Mouse (Mus musculus) midbrain, embryonic 13.5 days (tissue): ENCODE data around the gene Rexo5. TPM values are rescaled to one million over a fixed set of nuclear protein-coding genes. Genes with fewer than 3 reads are reported as not detected.

Experiments used
- ATAC-seq: fragments of 200-750 bp; cut with Nextera tagmentation; 2 replicates; pipeline ENCODE4 v1.8.0; 2017; ENCODE audit warnings: mild to moderate bottlenecking, moderate TSS enrichment, moderate library complexity
- H3K27ac ChIP-seq: fragments of 300-500 bp; sonication (generic); 2 replicates; pipeline ENCODE4 v1.5.1; 2015; ENCODE audit warnings: inconsistent platforms, mild to moderate bottlenecking, moderate library complexity
- H3K27me3 ChIP-seq: fragments of 300-500 bp; sonication (generic); 2 replicates; pipeline ENCODE4 v1.6.1; 2015; ENCODE audit warnings: mild to moderate bottlenecking, inconsistent platforms
- H3K36me3 ChIP-seq: fragments of 300-500 bp; sonication (generic); 2 replicates; pipeline ENCODE4 v1.6.1; 2015; ENCODE audit warnings: mild to moderate bottlenecking, inconsistent platforms
- H3K4me1 ChIP-seq: fragments of 300-500 bp; sonication (generic); replicated peaks from 2 replicates; pipeline ENCODE4 v1.6.1; 2015; ENCODE audit warnings: inconsistent platforms
- H3K4me2 ChIP-seq: fragments of 300-500 bp; sonication (generic); replicated peaks from 2 replicates; pipeline ENCODE4 v1.6.1; 2015; ENCODE audit warnings: moderate library complexity, mild to moderate bottlenecking, inconsistent platforms
- H3K4me3 ChIP-seq: fragments of 300-500 bp; sonication (generic); replicated peaks from 2 replicates; pipeline ENCODE4 v1.5.1; 2015; ENCODE audit warnings: mild to moderate bottlenecking, inconsistent platforms
- H3K9ac ChIP-seq: fragments of 300-500 bp; sonication (generic); replicated peaks from 2 replicates; pipeline ENCODE4 v1.6.1; 2015; ENCODE audit warnings: mild to moderate bottlenecking, inconsistent platforms
- H3K9me3 ChIP-seq: fragments of 300-500 bp; sonication (generic); 2 replicates; pipeline ENCODE4 v1.6.1; 2016; ENCODE audit warnings: mild to moderate bottlenecking, inconsistent platforms
- WGBS: fragments of 180-500 bp; shearing (Covaris S2); methylation state at CpG from one replicate; pipeline ENCODE4 v1.1.7; 2015; 5-methylcytosine and 5-hydroxymethylcytosine counted together
- polyA plus RNA-seq: library from polyadenylated mRNA; unstranded; fragments of >200 nt; fragmentation: Nextera tagmentation; extraction: Ambion mirVana; gene quantifications from 2 replicates; pipeline ENCODE4 v1.2.1, GENCODE M21; 2015

Rexo5 gene
- polyA plus RNA-seq, 1 experiment from 2014 or later, result 14.9 TPM

GRCm38 (mm10) chr7:119847396-119847795 is 53.6 kb downstream of the Rexo5 start:
- no peak overlapping the region for H3K4me3 ChIP-seq
- 88% methylated on average over 2 of the region's 2 CpGs for WGBS
- H3K9me3 ChIP-seq, result no peaks in the 10 kb centered on the region
- no peak for ATAC-seq
- no peaks in the 10 kb centered on the region for H3K27me3 ChIP-seq
- H3K4me2 ChIP-seq, result no peak overlapping the region
- no peak overlapping the region for H3K9ac ChIP-seq
- H3K36me3 ChIP-seq, result peaks cover 6% of the 10 kb centered on the region
- H3K4me1 ChIP-seq, result no peaks in the 10 kb centered on the region
- no peak overlapping the region for H3K27ac ChIP-seq

DNA sequence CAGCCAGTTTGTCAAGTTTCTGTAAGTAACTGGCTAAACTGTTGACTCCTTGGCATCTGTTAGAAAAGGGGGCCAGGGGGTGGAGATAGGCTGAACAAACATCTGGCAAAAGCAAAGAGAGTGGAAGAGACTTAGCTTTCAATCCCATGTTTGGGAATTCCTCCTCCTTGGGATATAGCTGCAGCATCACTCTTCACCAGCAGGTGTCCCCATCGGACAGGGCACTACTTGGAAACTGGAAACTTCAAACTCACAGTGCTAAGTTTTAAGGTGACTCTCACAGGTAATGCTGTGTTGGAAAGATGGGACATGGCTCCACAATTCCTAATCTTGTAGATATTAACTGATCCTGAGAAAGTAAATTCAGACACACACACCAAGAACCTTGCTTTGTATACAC is 55.3 kb downstream of the Rexo5 start:
- WGBS, result 0% methylated on average over 1 of the region's 1 CpGs
- no peaks in the 10 kb centered on the region for H3K4me1 ChIP-seq
- ATAC-seq, result no peak
- no peak overlapping the region for H3K4me3 ChIP-seq
- no peak overlapping the region for H3K4me2 ChIP-seq
- H3K9me3 ChIP-seq, result no peaks in the 10 kb centered on the region
- H3K36me3 ChIP-seq, result peaks cover 14% of the 10 kb centered on the region
- H3K27me3 ChIP-seq, result no peaks in the 10 kb centered on the region
- H3K9ac ChIP-seq, result no peak overlapping the region
- no peak overlapping the region for H3K27ac ChIP-seq

DNA sequence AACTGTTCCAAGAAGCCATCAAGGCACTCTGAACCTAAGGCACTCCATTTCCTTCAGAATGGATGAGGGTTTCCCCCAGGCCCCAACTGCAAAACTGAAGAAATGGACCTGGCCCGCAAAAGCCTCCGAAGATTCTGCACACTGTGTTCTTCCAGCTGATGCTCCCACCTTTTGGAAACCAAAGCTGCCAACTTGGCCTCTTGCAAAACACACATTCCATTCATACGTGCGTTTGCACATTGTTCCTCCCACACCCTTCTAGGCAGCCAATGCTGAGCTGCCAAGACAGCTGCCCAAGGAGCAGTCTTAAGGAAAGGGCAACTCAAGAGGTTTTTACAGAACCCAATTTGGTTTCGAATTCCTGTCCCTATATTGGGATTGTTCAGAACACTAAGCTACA is 56.9 kb downstream of the Rexo5 start:
- no peaks in the 10 kb centered on the region for H3K9me3 ChIP-seq
- no peak overlapping the region for H3K4me2 ChIP-seq
- no peak overlapping the region for H3K27ac ChIP-seq
- no peak overlapping the region for H3K9ac ChIP-seq
- ATAC-seq, result no peak
- WGBS, result 84% methylated on average over 5 of the region's 5 CpGs
- H3K4me3 ChIP-seq, result no peak overlapping the region
- no peaks in the 10 kb centered on the region for H3K27me3 ChIP-seq
- 0 out of 2 replicates have a peak, but pooled peaks cover 13% of the 10 kb centered on the region for H3K36me3 ChIP-seq
- no peaks in the 10 kb centered on the region for H3K4me1 ChIP-seq

- no peaks in the 10 kb centered on the region for H3K4me1 ChIP-seq
- peaks cover 24% of the 10 kb centered on the region for H3K36me3 ChIP-seq
- no peak overlapping the region for H3K4me2 ChIP-seq
- ATAC-seq, result no peak
- H3K27me3 ChIP-seq, result no peaks in the 10 kb centered on the region
- no peak overlapping the region for H3K9ac ChIP-seq
- no peaks in the 10 kb centered on the region for H3K9me3 ChIP-seq
- no peak overlapping the region for H3K27ac ChIP-seq
- no peak overlapping the region for H3K4me3 ChIP-seq
Measured at GRCm38 (mm10) chr7:119852494-119852893, 58.7 kb downstream of the Rexo5 start.

- 98% methylated on average over 1 of the region's 1 CpGs for WGBS
- Histone ChIP-seq H3K9ac (no peak overlapping the region), H3K4me3 (no peak overlapping the region), H3K4me1 (no peaks in the 10 kb centered on the region), H3K9me3 (no peaks in the 10 kb centered on the region), H3K36me3 (peaks cover 31% of the 10 kb centered on the region), H3K27me3 (no peaks in the 10 kb centered on the region), H3K4me2 (no peak overlapping the region), H3K27ac (no peak overlapping the region)
- ATAC-seq, result no peak
Measured at GRCm38 (mm10) chr7:119853186-119853585, 59.4 kb downstream of the Rexo5 start.

DNA sequence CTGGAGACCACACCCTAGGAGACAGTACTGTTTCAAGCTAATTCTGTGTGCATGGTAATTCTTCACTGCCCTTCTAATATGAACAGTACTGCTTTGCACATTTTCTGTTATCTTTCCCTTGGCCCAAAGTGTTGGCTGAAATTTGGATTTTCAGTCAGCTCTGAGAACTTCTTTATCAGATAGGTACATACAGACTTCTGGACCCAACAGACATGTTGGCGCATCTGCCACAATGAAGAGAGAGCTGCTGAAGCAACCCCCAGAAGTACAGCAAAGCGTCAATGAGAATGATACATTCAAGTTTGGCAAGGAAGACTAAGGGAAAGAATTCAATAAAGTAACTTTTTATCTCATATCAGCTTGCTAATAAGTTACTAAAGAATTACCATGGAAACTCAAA is 60.6 kb downstream of the Rexo5 start:
- WGBS, result 97% methylated on average over 2 of the region's 2 CpGs

GRCm38 (mm10) chr7:119855031-119855430 is 61.2 kb downstream of the Rexo5 start:
- Histone ChIP-seq H3K9me3 (no peaks in the 10 kb centered on the region), H3K27ac (no peak overlapping the region), H3K27me3 (no peaks in the 10 kb centered on the region), H3K4me2 (no peak overlapping the region), H3K4me3 (no peak overlapping the region), H3K4me1 (peaks cover 5% of the 10 kb centered on the region), H3K9ac (no peak overlapping the region), H3K36me3 (peaks cover 43% of the 10 kb centered on the region)
- no peak for ATAC-seq

More for the DNA sequence above, 60.6 kb downstream of the Rexo5 start:
- Histone ChIP-seq H3K4me2 (no peak overlapping the region), H3K27me3 (no peaks in the 10 kb centered on the region), H3K9me3 (no peaks in the 10 kb centered on the region), H3K36me3 (peaks cover 39% of the 10 kb centered on the region), H3K4me1 (no peaks in the 10 kb centered on the region), H3K27ac (no peak overlapping the region), H3K9ac (no peak overlapping the region), H3K4me3 (no peak overlapping the region)
- ATAC-seq, result no peak

GRCm38 (mm10) chr7:119859476-119859875 is 65.7 kb downstream of the Rexo5 start:
- Histone ChIP-seq H3K9ac (no peak overlapping the region), H3K27me3 (no peaks in the 10 kb centered on the region), H3K9me3 (no peaks in the 10 kb centered on the region), H3K27ac (no peak overlapping the region), H3K4me3 (no peak overlapping the region), H3K36me3 (peaks cover 30% of the 10 kb centered on the region), H3K4me1 (peaks cover 33% of the 10 kb centered on the region), H3K4me2 (no peak overlapping the region)
- no peak for ATAC-seq
- 71% methylated on average over 6 of the region's 6 CpGs for WGBS

DNA sequence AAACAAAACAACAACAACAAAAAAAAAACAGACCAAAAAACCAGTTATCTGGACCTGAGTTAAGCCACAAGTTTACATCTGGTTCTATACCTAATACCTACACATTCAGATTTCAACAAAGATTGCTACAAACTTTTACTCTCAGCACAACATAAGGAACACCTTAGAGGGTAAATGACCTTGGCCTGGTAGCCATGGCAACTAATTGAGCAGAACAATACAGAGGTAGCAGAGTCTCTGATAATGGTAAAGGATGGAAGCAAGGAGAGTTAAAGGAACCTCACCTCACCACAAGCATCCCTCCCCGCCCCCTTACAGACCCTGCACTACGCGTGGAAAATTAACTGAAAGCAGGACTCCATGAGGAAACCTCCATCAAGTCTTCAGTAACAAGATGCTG is 66.3 kb downstream of the Rexo5 start:
- H3K27me3 ChIP-seq, result no peaks in the 10 kb centered on the region
- no peak overlapping the region for H3K27ac ChIP-seq
- no peaks in the 10 kb centered on the region for H3K9me3 ChIP-seq
- peaks cover 30% of the 10 kb centered on the region for H3K36me3 ChIP-seq
- WGBS, result 92% methylated on average over 3 of the region's 3 CpGs
- H3K4me2 ChIP-seq, result no peak overlapping the region
- no peak for ATAC-seq
- no peak overlapping the region; the same call in 1 of the 2 replicates for H3K9ac ChIP-seq
- H3K4me3 ChIP-seq, result no peak overlapping the region
- peaks cover 33% of the 10 kb centered on the region for H3K4me1 ChIP-seq

GRCm38 (mm10) chr7:119860554-119860953 is 66.7 kb downstream of the Rexo5 start:
- Histone ChIP-seq H3K27me3 (no peaks in the 10 kb centered on the region), H3K4me1 (peaks cover 33% of the 10 kb centered on the region), H3K9ac (no peak overlapping the region; the same call in 1 of the 2 replicates), H3K27ac (no peak overlapping the region), H3K9me3 (no peaks in the 10 kb centered on the region), H3K4me3 (no peak overlapping the region), H3K36me3 (peaks cover 30% of the 10 kb centered on the region), H3K4me2 (no peak overlapping the region)
- 92% methylated on average over 2 of the region's 2 CpGs for WGBS
- ATAC-seq, result no peak

GRCm38 (mm10) chr7:119860971-119861334 is 67.1 kb downstream of the Rexo5 start:
- peaks cover 30% of the 10 kb centered on the region for H3K36me3 ChIP-seq
- no peak overlapping the region for H3K4me2 ChIP-seq
- H3K9me3 ChIP-seq, result no peaks in the 10 kb centered on the region
- no peak overlapping the region for H3K9ac ChIP-seq
- H3K27me3 ChIP-seq, result no peaks in the 10 kb centered on the region
- H3K4me3 ChIP-seq, result no peak overlapping the region
- H3K4me1 ChIP-seq, result peaks cover 33% of the 10 kb centered on the region
- peak overlapping the region; percentile 65 for H3K27ac ChIP-seq
- no peak for ATAC-seq

DNA sequence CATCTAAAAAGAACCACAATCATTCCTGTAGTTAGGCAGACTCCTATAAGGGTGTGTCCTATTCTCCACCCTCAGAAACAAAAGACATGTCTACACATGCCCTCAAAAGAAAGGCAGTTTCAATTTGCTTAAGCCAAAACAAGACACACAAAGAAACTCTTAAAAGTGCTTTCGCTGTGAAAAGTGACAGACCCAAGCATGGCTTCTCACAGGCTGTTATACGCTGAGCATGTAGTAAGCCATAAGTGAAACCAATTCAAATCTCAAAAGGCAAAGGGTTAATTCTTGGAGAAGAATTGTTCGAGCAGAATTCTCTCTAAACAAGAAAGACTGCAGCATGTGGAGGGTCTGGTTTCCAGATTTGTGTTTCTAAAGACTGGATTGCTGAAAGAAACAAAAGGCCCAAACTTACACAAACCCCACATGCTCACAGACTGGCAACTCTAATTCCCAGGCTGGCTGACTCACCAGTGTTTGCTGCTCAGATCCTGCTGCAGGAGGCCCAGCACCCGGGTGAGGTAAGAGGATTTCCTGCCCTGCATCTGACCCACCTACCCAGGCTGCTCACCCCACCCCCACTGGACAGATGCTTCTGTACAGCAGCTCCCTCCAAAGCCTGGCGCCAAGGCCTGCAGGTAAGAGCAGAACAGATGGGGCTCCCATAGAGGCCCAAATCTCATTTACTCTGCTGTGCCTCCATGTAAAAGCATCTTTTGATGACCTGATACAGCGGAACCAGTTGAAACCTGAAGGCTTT is 67.7 kb downstream of the Rexo5 start:
- ATAC-seq, result peak; percentile 94
- 12% methylated on average over 6 of the region's 6 CpGs for WGBS
- no peak overlapping the region; the same call in 1 of the 2 replicates for H3K9ac ChIP-seq

GRCm38 (mm10) chr7:119862167-119862566 is 68.4 kb downstream of the Rexo5 start:
- Histone ChIP-seq H3K9ac (no peak overlapping the region), H3K4me3 (no peak overlapping the region), H3K4me2 (no peak overlapping the region), H3K27me3 (no peaks in the 10 kb centered on the region), H3K27ac (peak overlapping the region; percentile 65), H3K36me3 (peaks cover 22% of the 10 kb centered on the region), H3K9me3 (no peaks in the 10 kb centered on the region), H3K4me1 (peaks cover 33% of the 10 kb centered on the region)
- 0 out of 2 replicates have a peak, but pooled peaks have one; percentile 12 for ATAC-seq
- WGBS, result 45% methylated on average over 1 of the region's 1 CpGs

More for the DNA sequence above, 67.7 kb downstream of the Rexo5 start:
- peak overlapping the region; percentile 65 for H3K27ac ChIP-seq
- H3K27me3 ChIP-seq, result no peaks in the 10 kb centered on the region
- H3K9me3 ChIP-seq, result no peaks in the 10 kb centered on the region
- H3K36me3 ChIP-seq, result peaks cover 27% of the 10 kb centered on the region
- no peak overlapping the region for H3K4me2 ChIP-seq
- peaks cover 33% of the 10 kb centered on the region for H3K4me1 ChIP-seq
- H3K4me3 ChIP-seq, result no peak overlapping the region
